Mouse (Mus musculus) neural tube, embryonic 12.5 days (tissue): ENCODE data around the gene Cyp2w1. TPM values are rescaled to one million over a fixed set of nuclear protein-coding genes. Genes with fewer than 3 reads are reported as not detected.
"Not testable (repeated sequence)": the region's sequence is repeated elsewhere in the genome, so short reads cannot be mapped to it uniquely, and the experiment has no call there.

Source experiments
- ATAC-seq: fragments of 200-750 bp; cut with Nextera tagmentation; 2 replicates; pipeline ENCODE4 v1.8.0; 2017; ENCODE audit warnings: low read depth, mild to moderate bottlenecking, moderate TSS enrichment, moderate library complexity; ENCODE audit not compliant: low FRiP score
- H3K27ac ChIP-seq: fragments of 300-500 bp; sonication (generic); 2 replicates; pipeline ENCODE4 v1.5.1; 2016
- H3K27me3 ChIP-seq: fragments of 300-500 bp; sonication (generic); replicated peaks from 2 replicates; pipeline ENCODE4 v1.6.1; 2016; ENCODE audit warnings: mild to moderate bottlenecking
- H3K36me3 ChIP-seq: fragments of 300-500 bp; sonication (generic); 2 replicates; pipeline ENCODE4 v1.6.1; 2016; ENCODE audit warnings: mild to moderate bottlenecking
- H3K4me1 ChIP-seq: fragments of 300-500 bp; sonication (generic); 2 replicates; pipeline ENCODE4 v1.6.1; 2016
- H3K4me2 ChIP-seq: fragments of 300-500 bp; sonication (generic); replicated peaks from 2 replicates; pipeline ENCODE4 v1.6.1; 2016; ENCODE audit warnings: mild to moderate bottlenecking
- H3K4me3 ChIP-seq: fragments of 300-500 bp; sonication (generic); 2 replicates; pipeline ENCODE4 v1.5.1; 2016
- H3K9ac ChIP-seq: fragments of 300-500 bp; sonication (generic); 2 replicates; pipeline ENCODE4 v1.6.1; 2016; ENCODE audit warnings: mild to moderate bottlenecking
- H3K9me3 ChIP-seq: fragments of 300-500 bp; sonication (generic); 2 replicates; pipeline ENCODE4 v1.6.1; 2016; ENCODE audit warnings: mild to moderate bottlenecking
- WGBS: fragments of 180-500 bp; shearing (Covaris S2); methylation state at CpG from one replicate; pipeline ENCODE4 v1.1.7; 2016; 5-methylcytosine and 5-hydroxymethylcytosine counted together
- polyA plus RNA-seq: library from polyadenylated mRNA; unstranded; fragments of >200 nt; fragmentation: Nextera tagmentation; extraction: Ambion mirVana; gene quantifications from 2 replicates; pipeline ENCODE4 v1.2.1, GENCODE M21; 2016

The Cyp2w1 gene
- polyA plus RNA-seq, 1 experiment from 2014 or later: not detected

- Histone ChIP-seq H3K27me3 (peaks cover 48% of the 10 kb centered on the region), H3K4me2 (peak overlapping the region; percentile 96), H3K36me3 (no peaks in the 10 kb centered on the region), H3K4me1 (peaks cover 13% of the 10 kb centered on the region; the same call in 1 of the 2 replicates), H3K9ac (0 out of 2 replicates have a peak overlapping the region, but pooled peaks have one; percentile 22), H3K4me3 (peak overlapping the region; percentile 65), H3K9me3 (no peaks in the 10 kb centered on the region), H3K27ac (no peak overlapping the region)
- 58% methylated on average over 5 of the region's 5 CpGs for WGBS
- ATAC-seq: no peak
Measured at GRCm38 (mm10) chr5:139324045-139324491, 28.3 kb upstream of the Cyp2w1 start.

GRCm38 (mm10) chr5:139324691-139325394 is 27.6 kb upstream of the Cyp2w1 start:
- 2% methylated on average over 58 of the region's 62 CpGs for WGBS
- H3K4me1 ChIP-seq: peaks cover 13% of the 10 kb centered on the region; the same call in 1 of the 2 replicates
- H3K4me3 ChIP-seq: peak overlapping the region; percentile 65
- H3K36me3 ChIP-seq: no peaks in the 10 kb centered on the region
- H3K9ac ChIP-seq: peak overlapping the region; percentile 72
- no peaks in the 10 kb centered on the region for H3K9me3 ChIP-seq
- no peak overlapping the region for H3K27ac ChIP-seq
- H3K4me2 ChIP-seq: peak overlapping the region; percentile 96
- H3K27me3 ChIP-seq: peaks cover 48% of the 10 kb centered on the region
- ATAC-seq: peak; percentile 62

GRCm38 (mm10) chr5:139325395-139325966 is 26.9 kb upstream of the Cyp2w1 start, which contains the start of gene Adap1:
Gene Adap1, minus strand, starts transcription at chr5:139325622.
- Histone ChIP-seq H3K4me1 (peaks cover 13% of the 10 kb centered on the region; the same call in 1 of the 2 replicates), H3K9me3 (no peaks in the 10 kb centered on the region), H3K27me3 (peaks cover 48% of the 10 kb centered on the region), H3K9ac (peak within 1 kb of the TSS; percentile 72), H3K27ac (no peak within 1 kb of the TSS), H3K4me2 (peak within 1 kb of the TSS; percentile 96), H3K4me3 (peak within 1 kb of the TSS; percentile 65), H3K36me3 (no peaks in the 10 kb centered on the region)
- peak; percentile 67 for ATAC-seq
- 3% methylated on average over 59 of the region's 61 CpGs for WGBS

- no peak overlapping the region for H3K4me3 ChIP-seq
- H3K27ac ChIP-seq: no peak overlapping the region
Measured at GRCm38 (mm10) chr5:139326111-139326696, 26.2 kb upstream of the Cyp2w1 start.

GRCm38 (mm10) chr5:139326986-139327633 is 25.3 kb upstream of the Cyp2w1 start:
- WGBS: 78% methylated on average over 7 of the region's 7 CpGs
- Histone ChIP-seq H3K9ac (no peak overlapping the region), H3K4me3 (no peak overlapping the region), H3K27me3 (peaks cover 48% of the 10 kb centered on the region), H3K9me3 (no peaks in the 10 kb centered on the region), H3K4me1 (peaks cover 13% of the 10 kb centered on the region; the same call in 1 of the 2 replicates), H3K27ac (no peak overlapping the region), H3K36me3 (no peaks in the 10 kb centered on the region), H3K4me2 (no peak overlapping the region)
- no peak for ATAC-seq

More at GRCm38 (mm10) chr5:139326111-139326696, 26.2 kb upstream of the Cyp2w1 start:
- ATAC-seq: no peak
- Histone ChIP-seq H3K9me3 (no peaks in the 10 kb centered on the region), H3K9ac (no peak overlapping the region), H3K4me2 (no peak overlapping the region), H3K27me3 (peaks cover 48% of the 10 kb centered on the region), H3K4me1 (peaks cover 13% of the 10 kb centered on the region; the same call in 1 of the 2 replicates), H3K36me3 (no peaks in the 10 kb centered on the region)
- WGBS: 59% methylated on average over 13 of the region's 13 CpGs

GRCm38 (mm10) chr5:139327634-139328020 is 24.8 kb upstream of the Cyp2w1 start:
- no peaks in the 10 kb centered on the region for H3K9me3 ChIP-seq
- no peak for ATAC-seq
- 77% methylated on average over 7 of the region's 7 CpGs for WGBS
- peaks cover 13% of the 10 kb centered on the region; the same call in 1 of the 2 replicates for H3K4me1 ChIP-seq
- H3K9ac ChIP-seq: no peak overlapping the region
- H3K4me3 ChIP-seq: no peak overlapping the region
- no peaks in the 10 kb centered on the region for H3K36me3 ChIP-seq
- no peak overlapping the region for H3K4me2 ChIP-seq
- H3K27ac ChIP-seq: no peak overlapping the region
- peaks cover 45% of the 10 kb centered on the region for H3K27me3 ChIP-seq

- 81% methylated on average over 7 of the region's 7 CpGs for WGBS
- Histone ChIP-seq H3K27me3 (peaks cover 16% of the 10 kb centered on the region), H3K27ac (no peak overlapping the region), H3K36me3 (peaks cover 13% of the 10 kb centered on the region), H3K4me3 (no peak overlapping the region), H3K9ac (no peak overlapping the region), H3K9me3 (no peaks in the 10 kb centered on the region), H3K4me2 (no peak overlapping the region), H3K4me1 (no peaks in the 10 kb centered on the region)
- ATAC-seq: no peak
Measured at GRCm38 (mm10) chr5:139330766-139331165, 21.7 kb upstream of the Cyp2w1 start.

GRCm38 (mm10) chr5:139331742-139332141 is 20.7 kb upstream of the Cyp2w1 start:
- no peak overlapping the region for H3K27ac ChIP-seq
- peaks cover 6% of the 10 kb centered on the region for H3K27me3 ChIP-seq
- peaks cover 23% of the 10 kb centered on the region for H3K36me3 ChIP-seq
- no peak overlapping the region for H3K4me3 ChIP-seq
- H3K9ac ChIP-seq: no peak overlapping the region
- H3K9me3 ChIP-seq: no peaks in the 10 kb centered on the region
- no peak for ATAC-seq
- H3K4me1 ChIP-seq: no peaks in the 10 kb centered on the region
- 22% methylated on average over 8 of the region's 8 CpGs for WGBS
- no peak overlapping the region for H3K4me2 ChIP-seq

- Histone ChIP-seq H3K9me3 (no peaks in the 10 kb centered on the region), H3K9ac (no peak overlapping the region), H3K4me3 (no peak overlapping the region), H3K27ac (no peak overlapping the region), H3K4me1 (no peaks in the 10 kb centered on the region), H3K27me3 (no peaks in the 10 kb centered on the region), H3K36me3 (peaks cover 32% of the 10 kb centered on the region), H3K4me2 (no peak overlapping the region)
- no peak for ATAC-seq
- 86% methylated on average over 8 of the region's 8 CpGs for WGBS
Measured at GRCm38 (mm10) chr5:139332590-139333272, 19.7 kb upstream of the Cyp2w1 start.

GRCm38 (mm10) chr5:139333301-139334013 is 19.0 kb upstream of the Cyp2w1 start:
- H3K36me3 ChIP-seq: peaks cover 40% of the 10 kb centered on the region
- no peak overlapping the region for H3K4me2 ChIP-seq
- no peak overlapping the region for H3K4me3 ChIP-seq
- no peak for ATAC-seq
- H3K4me1 ChIP-seq: no peaks in the 10 kb centered on the region
- no peaks in the 10 kb centered on the region for H3K27me3 ChIP-seq
- no peak overlapping the region for H3K27ac ChIP-seq
- no peaks in the 10 kb centered on the region for H3K9me3 ChIP-seq
- H3K9ac ChIP-seq: no peak overlapping the region
- WGBS: 68% methylated on average over 16 of the region's 16 CpGs

- H3K4me2 ChIP-seq, H3K4me1 ChIP-seq, H3K27me3 ChIP-seq, H3K9ac ChIP-seq, H3K9me3 ChIP-seq, H3K27ac ChIP-seq, ATAC-seq, H3K4me3 ChIP-seq: not testable (repeated sequence)
- peaks cover 49% of the 10 kb centered on the region for H3K36me3 ChIP-seq
- 85% methylated on average over 10 of the region's 10 CpGs for WGBS
Measured at GRCm38 (mm10) chr5:139334394-139334793, 18.0 kb upstream of the Cyp2w1 start.
